Mouse (Mus musculus) midbrain, embryonic 11.5 days (tissue): ENCODE measurements around the gene Nr2f2. TPM values are rescaled to one million over a fixed set of nuclear protein-coding genes. Genes with fewer than 3 reads are reported as not detected.
A peak's percentile ranks its signal among the peaks of the same experiment; 100 is the strongest.

Source experiments
- ATAC-seq: fragments of 200-750 bp; cut with Nextera tagmentation; 2 replicates; pipeline ENCODE4 v1.8.0; 2017; ENCODE audit warnings: moderate TSS enrichment, moderate library complexity; ENCODE audit not compliant: low FRiP score
- DNase-seq: peaks from one replicate; pipeline ENCODE4 v3.0.0; 2015; ENCODE audit warnings: low spot score; ENCODE audit errors: missing footprints
- H3K27ac ChIP-seq: fragments of 300-500 bp; sonication (generic); 2 replicates; pipeline ENCODE4 v1.5.1; 2014; ENCODE audit warnings: low read depth, low read length
- H3K27me3 ChIP-seq: fragments of 300-500 bp; sonication (generic); 2 replicates; pipeline ENCODE4 v1.6.1; 2014; ENCODE audit warnings: mild to moderate bottlenecking, low read length, moderate library complexity, mixed read lengths; ENCODE audit not compliant: control insufficient read depth, insufficient read depth
- H3K36me3 ChIP-seq: fragments of 300-500 bp; sonication (generic); 2 replicates; pipeline ENCODE4 v1.6.1; 2014; ENCODE audit warnings: mild to moderate bottlenecking, low read length, moderate library complexity, mixed read lengths; ENCODE audit not compliant: control insufficient read depth, insufficient read depth
- H3K4me1 ChIP-seq: fragments of 300-500 bp; sonication (generic); 2 replicates; pipeline ENCODE4 v1.6.1; 2014; ENCODE audit warnings: low read length; ENCODE audit not compliant: control insufficient read depth, insufficient read depth
- H3K4me2 ChIP-seq: fragments of 300-500 bp; sonication (generic); 2 replicates; pipeline ENCODE4 v1.6.1; 2014; ENCODE audit warnings: mild to moderate bottlenecking, moderate library complexity
- H3K4me3 ChIP-seq: fragments of 300-500 bp; sonication (generic); 2 replicates; pipeline ENCODE4 v1.5.1; 2014; ENCODE audit warnings: low read depth, low read length
- H3K9ac ChIP-seq: fragments of 300-500 bp; sonication (generic); 2 replicates; pipeline ENCODE4 v1.6.1; 2014; ENCODE audit warnings: low read length
- H3K9me3 ChIP-seq: fragments of 300-500 bp; sonication (generic); 2 replicates; pipeline ENCODE4 v1.6.1; 2016; ENCODE audit warnings: low read length; ENCODE audit not compliant: control insufficient read depth
- WGBS: fragments of 180-500 bp; shearing (Covaris S2); extraction: QIAGEN DNeasy Blood & Tissue Kit; methylation state at CpG from one replicate; pipeline ENCODE4 v1.1.7; 2014; 5-methylcytosine and 5-hydroxymethylcytosine counted together
- polyA plus RNA-seq: library from polyadenylated mRNA; unstranded; fragments of >200 nt; fragmentation: Nextera tagmentation; extraction: Ambion mirVana; gene quantifications from 2 replicates; pipeline ENCODE4 v1.2.1, GENCODE M21; 2014

The Nr2f2 gene
- polyA plus RNA-seq, 1 experiment from 2014 or later, result 114 TPM

- peak overlapping the region; percentile 43 for H3K4me3 ChIP-seq
- peak overlapping the region; percentile 69 for H3K4me2 ChIP-seq
- ATAC-seq (no peak), DNase-seq (peak; percentile 93)
- peaks cover 92% of the 10 kb centered on the region for H3K27me3 ChIP-seq
- H3K27ac ChIP-seq, result peak overlapping the region; percentile 83
- no peaks in the 10 kb centered on the region for H3K36me3 ChIP-seq
- H3K9me3 ChIP-seq, result no peaks in the 10 kb centered on the region
- peak overlapping the region; percentile 65 for H3K9ac ChIP-seq
- WGBS, result 5% methylated on average over 11 of the region's 11 CpGs
- H3K4me1 ChIP-seq, result peaks cover 14% of the 10 kb centered on the region
Observed at GRCm38 (mm10) chr7:70333851-70334250, 32.7 kb downstream of the Nr2f2 start.

- peak overlapping the region; percentile 36 for H3K4me3 ChIP-seq
- no peaks in the 10 kb centered on the region for H3K36me3 ChIP-seq
- ATAC-seq, result no peak
- H3K9ac ChIP-seq, result peak overlapping the region; percentile 65
- DNase-seq, result peak; percentile 92
- peaks cover 14% of the 10 kb centered on the region for H3K4me1 ChIP-seq
- no peaks in the 10 kb centered on the region for H3K9me3 ChIP-seq
- WGBS, result 4% methylated on average over 14 of the region's 14 CpGs
- H3K4me2 ChIP-seq, result peak overlapping the region; percentile 69
- H3K27me3 ChIP-seq, result peaks cover 88% of the 10 kb centered on the region
- peak overlapping the region; percentile 83 for H3K27ac ChIP-seq
Observed at GRCm38 (mm10) chr7:70332926-70333664, 33.4 kb downstream of the Nr2f2 start.

- peak overlapping the region; percentile 65 for H3K9ac ChIP-seq
- peak overlapping the region; percentile 83 for H3K27ac ChIP-seq
- ATAC-seq (no peak; the same call in 1 of the 2 replicates), DNase-seq (peak; percentile 97)
- H3K4me1 ChIP-seq, result peaks cover 14% of the 10 kb centered on the region
- H3K27me3 ChIP-seq, result peaks cover 87% of the 10 kb centered on the region
- peak overlapping the region; percentile 36 for H3K4me3 ChIP-seq
- peak overlapping the region; percentile 69 for H3K4me2 ChIP-seq
- WGBS, result under 1% methylated on average over 26 of the region's 26 CpGs
- no peaks in the 10 kb centered on the region for H3K9me3 ChIP-seq
- H3K36me3 ChIP-seq, result no peaks in the 10 kb centered on the region
Observed at GRCm38 (mm10) chr7:70332064-70332850, 34.3 kb downstream of the Nr2f2 start.

DNA sequence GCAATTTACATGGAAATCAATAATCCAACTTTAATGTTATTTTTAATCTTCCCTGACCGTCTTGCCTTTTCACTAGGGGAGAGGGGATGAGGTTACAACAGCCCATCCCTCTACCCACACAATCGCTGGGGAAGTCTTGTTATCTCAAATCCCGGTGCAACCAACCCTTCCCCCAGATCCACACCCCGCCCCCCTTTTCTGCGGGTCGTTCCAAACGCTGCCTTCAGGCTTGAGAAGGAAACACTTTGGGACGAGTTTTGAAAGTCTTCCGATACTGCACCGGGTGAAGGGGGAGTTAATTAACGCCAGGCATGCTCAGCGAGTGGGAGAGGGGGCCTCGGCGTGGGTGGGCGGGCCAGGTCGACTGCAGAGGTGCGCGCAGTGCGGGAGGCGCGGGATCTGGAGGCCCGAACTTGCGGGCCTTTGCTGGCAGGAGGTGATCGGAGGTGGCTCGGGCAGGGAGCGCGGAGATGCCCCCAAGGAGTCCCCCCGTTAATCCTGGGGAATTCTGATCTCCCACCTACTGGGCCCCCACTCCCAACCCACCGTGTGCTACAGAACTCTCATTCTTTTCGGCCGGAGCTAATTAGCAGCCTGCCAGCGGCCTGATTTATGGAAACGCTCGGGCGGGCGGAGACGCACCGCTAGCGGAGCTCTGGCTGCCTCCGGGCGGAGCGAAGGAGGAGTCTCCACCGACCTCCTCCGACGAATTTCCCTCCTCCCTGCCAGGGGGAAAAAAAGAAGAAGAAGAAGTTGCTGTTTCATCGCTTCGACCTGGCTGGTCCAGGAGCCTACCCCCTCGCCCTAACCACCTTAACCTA lies 35.1 kb downstream of the Nr2f2 start:
- peak overlapping the region; percentile 83 for H3K27ac ChIP-seq
- peak overlapping the region; percentile 65 for H3K9ac ChIP-seq
- WGBS, result under 1% methylated on average over 48 of the region's 48 CpGs
- H3K4me1 ChIP-seq, result peaks cover 14% of the 10 kb centered on the region
- no peaks in the 10 kb centered on the region for H3K9me3 ChIP-seq
- H3K4me3 ChIP-seq, result peak overlapping the region; percentile 36
- peaks cover 85% of the 10 kb centered on the region for H3K27me3 ChIP-seq
- ATAC-seq (peak; percentile 60), DNase-seq (peak; percentile 97)
- H3K36me3 ChIP-seq, result no peaks in the 10 kb centered on the region
- peak overlapping the region; percentile 69 for H3K4me2 ChIP-seq

- H3K4me3 ChIP-seq, result peak overlapping the region; percentile 36
- H3K4me2 ChIP-seq, result peak overlapping the region; percentile 69
- ATAC-seq (peak; percentile 76), DNase-seq (peak; percentile 97)
- H3K4me1 ChIP-seq, result peaks cover 14% of the 10 kb centered on the region
- H3K27me3 ChIP-seq, result peaks cover 86% of the 10 kb centered on the region
- H3K36me3 ChIP-seq, result no peaks in the 10 kb centered on the region
- H3K9ac ChIP-seq, result peak overlapping the region; percentile 57
- peak overlapping the region; percentile 62 for H3K27ac ChIP-seq
- H3K9me3 ChIP-seq, result no peaks in the 10 kb centered on the region
- under 1% methylated on average over 19 of the region's 19 CpGs for WGBS
Observed at GRCm38 (mm10) chr7:70330761-70331242, 35.7 kb downstream of the Nr2f2 start.

GRCm38 (mm10) chr7:70330207-70330562 lies 36.4 kb downstream of the Nr2f2 start:
- Histone ChIP-seq H3K9ac (peak overlapping the region; percentile 57), H3K4me1 (peaks cover 14% of the 10 kb centered on the region)
- DNase-seq, result peak; percentile 95

GRCm38 (mm10) chr7:70329521-70330206 lies 36.9 kb downstream of the Nr2f2 start:
- Histone ChIP-seq H3K36me3 (no peaks in the 10 kb centered on the region), H3K4me2 (peak overlapping the region; percentile 69), H3K27me3 (peaks cover 87% of the 10 kb centered on the region), H3K27ac (peak overlapping the region; percentile 62), H3K4me1 (peaks cover 12% of the 10 kb centered on the region), H3K4me3 (peak overlapping the region; percentile 18), H3K9ac (peak overlapping the region; percentile 57), H3K9me3 (no peaks in the 10 kb centered on the region)
- ATAC-seq (0 out of 2 replicates have a peak, but pooled peaks have one; percentile 13), DNase-seq (peak; percentile 96)
- WGBS, result 5% methylated on average over 19 of the region's 19 CpGs

More at GRCm38 (mm10) chr7:70330207-70330562, 36.4 kb downstream of the Nr2f2 start:
- ATAC-seq, result no peak
- Histone ChIP-seq H3K36me3 (no peaks in the 10 kb centered on the region), H3K4me2 (peak overlapping the region; percentile 69), H3K27me3 (peaks cover 86% of the 10 kb centered on the region), H3K9me3 (no peaks in the 10 kb centered on the region), H3K27ac (peak overlapping the region; percentile 62), H3K4me3 (peak overlapping the region; percentile 18)
- WGBS, result 2% methylated on average over 12 of the region's 12 CpGs

DNA sequence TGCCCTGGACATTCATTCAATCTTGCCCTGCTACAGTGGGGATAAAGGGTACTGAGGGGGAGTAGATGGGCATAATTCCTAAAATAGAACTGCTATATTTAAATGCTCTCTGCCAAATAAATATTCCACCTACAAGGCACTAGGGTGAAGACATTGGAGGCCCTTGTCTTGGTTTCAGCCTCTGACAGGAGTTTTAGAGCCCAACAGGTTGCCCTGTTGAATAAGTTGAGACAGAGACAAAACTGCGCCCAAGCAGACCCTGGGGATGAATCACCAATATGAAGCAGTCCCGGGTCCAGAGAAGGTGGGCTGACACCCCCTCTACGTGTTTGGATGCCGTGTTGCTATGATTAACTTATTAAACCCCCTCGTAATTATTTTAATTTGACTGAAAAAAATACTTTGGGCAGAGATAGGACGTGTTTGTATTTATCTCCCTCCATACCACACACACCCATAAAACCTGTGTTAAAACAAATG lies 37.5 kb downstream of the Nr2f2 start:
- no peak overlapping the region for H3K4me3 ChIP-seq
- H3K36me3 ChIP-seq, result no peaks in the 10 kb centered on the region
- peak overlapping the region; percentile 11; the same call in 1 of the 2 replicates for H3K9ac ChIP-seq
- peak overlapping the region; percentile 62 for H3K27ac ChIP-seq
- H3K9me3 ChIP-seq, result no peaks in the 10 kb centered on the region
- no peak for ATAC-seq
- 5% methylated on average over 6 of the region's 6 CpGs for WGBS
- H3K4me1 ChIP-seq, result peaks cover 12% of the 10 kb centered on the region
- H3K4me2 ChIP-seq, result peak overlapping the region; percentile 69
- DNase-seq, result no peak
- peaks cover 90% of the 10 kb centered on the region for H3K27me3 ChIP-seq
